ENCODE assay signal across 18 mouse cellular contexts in genomic region chr14:8134234-8134633, GRCm38 (mm10). TPM values are rescaled to one million over a fixed set of nuclear protein-coding genes. Genes with fewer than 3 reads are reported as not detected.
DNase-seq lines count a peak whose midpoint lies in the region; ATAC-seq and TF ChIP-seq lines count a peak whose summit lies in the region.
"Had no signal": no experiment of that assay in that cellular context is flagged by ENCODE, and none has a peak within 500 bp of the region (broad histone marks: within the 10 kb centered on the region; RNA-seq: fewer than 3 reads in every experiment).

No protein-coding gene starts in this region.

- 70% methylated on average over 2 of the region's 2 CpGs for WGBS in heart, embryonic 15.5 days
- WGBS in lung, embryonic 16.5 days = 86% methylated on average over 2 of the region's 2 CpGs
- 63% methylated on average over 2 of the region's 2 CpGs for WGBS in lung, adult 2 months
- WGBS in intestine, embryonic 15.5 days = 61% methylated on average over 2 of the region's 2 CpGs
- WGBS in small intestine, adult 2 months = 24% methylated on average over 2 of the region's 2 CpGs
- WGBS in stomach, postnatal 0 days = 72% methylated on average over 2 of the region's 2 CpGs

- H3K4me2 ChIP-seq in heart, embryonic 15.5 days = no peak overlapping the region
- no peak overlapping the region for H3K4me2 ChIP-seq in lung, embryonic 16.5 days (ENCODE audit: low read depth, low read length)
- H3K4me2 ChIP-seq in intestine, embryonic 15.5 days (replicated peaks) = no peak overlapping the region
- no peak overlapping the region for H3K4me2 ChIP-seq in stomach, postnatal 0 days (replicated peaks; ENCODE audit: low read depth)
- H3K4me2 ChIP-seq: hindbrain, embryonic 12.5 days; limb, embryonic 12.5 days; liver, embryonic 13.5 days had no signal

- H3K27ac ChIP-seq in heart, embryonic 15.5 days = peak overlapping the region; percentile 88
- H3K27ac ChIP-seq in lung, embryonic 16.5 days (ENCODE audit: low read length) = peak overlapping the region; percentile 0
- H3K27ac ChIP-seq in intestine, embryonic 15.5 days = peak overlapping the region; percentile 17; the same call in 1 of the 2 replicates
- peak overlapping the region; percentile 28 for H3K27ac ChIP-seq in small intestine, adult 2 months (ENCODE audit: insufficient read depth, low read depth, low read length)
- no peak overlapping the region for H3K27ac ChIP-seq in stomach, postnatal 0 days (replicated peaks)
- H3K27ac ChIP-seq: hindbrain, embryonic 12.5 days; limb, embryonic 12.5 days; liver, embryonic 13.5 days; midbrain, embryonic 10.5 days had no signal

- no peak for DNase-seq in heart, adult 9 months (ENCODE audit: low spot score in 2 of 2)
- DNase-seq in lung, adult 2 months = no peak
- no peak for DNase-seq in stomach, postnatal 0 days (ENCODE audit: low spot score)
- DNase-seq: cerebellum, adult 8-10 months; gastrocnemius, postnatal 10 days; heart, adult 18-20 months; kidney, adult 9 months; kidney, postnatal 4 days; liver, embryonic 13.5 days; right cerebral cortex, postnatal 4 days; thymus, adult 18-20 months had no signal

- H3K9ac ChIP-seq in heart, embryonic 15.5 days = no peak overlapping the region
- no peak overlapping the region for H3K9ac ChIP-seq in lung, embryonic 16.5 days (ENCODE audit: low read length)
- H3K9ac ChIP-seq in intestine, embryonic 15.5 days = no peak overlapping the region
- H3K9ac ChIP-seq in stomach, postnatal 0 days (ENCODE audit: low read length) = no peak overlapping the region
- H3K9ac ChIP-seq: hindbrain, embryonic 12.5 days; limb, embryonic 12.5 days; liver, embryonic 13.5 days had no signal

- TF ChIP-seq POLR2A in lung, adult 2 months (IDR thresholded peaks at IDR 0.05; ENCODE audit: borderline replicate concordance, extremely low read depth, low read depth, low read length) = no peak
- TF ChIP-seq POLR2A in small intestine, adult 2 months (IDR thresholded peaks at IDR 0.05; ENCODE audit: low read depth, low read length) = no peak

- H3K4me3 ChIP-seq in heart, embryonic 15.5 days = no peak overlapping the region
- no peak overlapping the region for H3K4me3 ChIP-seq in lung, embryonic 16.5 days (ENCODE audit: low read length)
- H3K4me3 ChIP-seq in lung, adult 2 months (replicated peaks; ENCODE audit: extremely low read depth, low read depth, low read length) = no peak overlapping the region
- no peak overlapping the region for H3K4me3 ChIP-seq in intestine, embryonic 15.5 days (replicated peaks)
- no peak overlapping the region for H3K4me3 ChIP-seq in small intestine, adult 2 months (ENCODE audit: low read depth, low read length)
- H3K4me3 ChIP-seq in stomach, postnatal 0 days (ENCODE audit: low read depth, low read length) = no peak overlapping the region
- H3K4me3 ChIP-seq: hindbrain, embryonic 12.5 days; limb, embryonic 12.5 days; liver, embryonic 13.5 days; midbrain, embryonic 10.5 days had no signal

- ATAC-seq in heart, embryonic 15.5 days (replicated peaks; ENCODE audit: insufficient number of reproducible peaks, insufficient read depth, low FRiP score, low read depth) = no peak
- ATAC-seq in lung, embryonic 16.5 days (ENCODE audit: low read depth) = no peak
- ATAC-seq in intestine, embryonic 15.5 days = peak; percentile 43
- no peak for ATAC-seq in stomach, postnatal 0 days (ENCODE audit: low FRiP score, low TSS enrichment)

- no peak for TF ChIP-seq CTCF in lung, adult 2 months (IDR thresholded peaks at IDR 0.05; ENCODE audit: insufficient read depth, low read length)
- no peak for TF ChIP-seq CTCF in small intestine, adult 2 months (IDR thresholded peaks at IDR 0.05; ENCODE audit: extremely low read depth, insufficient read length, insufficient replicate concordance, low read depth, low read length)
- no peak for TF ChIP-seq CTCF in stomach, postnatal 0 days (IDR thresholded peaks at IDR 0.05; ENCODE audit: low read depth)

- TF ChIP-seq EP300 in stomach, postnatal 0 days (optimal IDR thresholded peaks at IDR 0.05) = no peak

- no peaks in the 10 kb centered on the region for H3K9me3 ChIP-seq in heart, embryonic 15.5 days (replicated peaks)
- no peaks in the 10 kb centered on the region for H3K9me3 ChIP-seq in lung, embryonic 16.5 days (ENCODE audit: control insufficient read depth, low read length)
- H3K9me3 ChIP-seq in intestine, embryonic 15.5 days = no peaks in the 10 kb centered on the region
- no peaks in the 10 kb centered on the region for H3K9me3 ChIP-seq in stomach, postnatal 0 days (ENCODE audit: control insufficient read depth, low read length)
- H3K9me3 ChIP-seq: hindbrain, embryonic 12.5 days; limb, embryonic 12.5 days; liver, embryonic 13.5 days; midbrain, embryonic 10.5 days had no signal

- no peaks in the 10 kb centered on the region for H3K27me3 ChIP-seq in heart, embryonic 15.5 days
- no peaks in the 10 kb centered on the region for H3K27me3 ChIP-seq in lung, embryonic 16.5 days (ENCODE audit: control insufficient read depth, insufficient read depth, low read depth, low read length)
- no peaks in the 10 kb centered on the region for H3K27me3 ChIP-seq in intestine, embryonic 15.5 days (replicated peaks)
- H3K27me3 ChIP-seq in small intestine, adult 2 months (ENCODE audit: control insufficient read depth, insufficient read depth, low read length) = no peaks in the 10 kb centered on the region
- no peaks in the 10 kb centered on the region for H3K27me3 ChIP-seq in stomach, postnatal 0 days (ENCODE audit: control insufficient read depth, insufficient read depth, low read length)
- H3K27me3 ChIP-seq: hindbrain, embryonic 12.5 days; limb, embryonic 12.5 days; liver, embryonic 13.5 days had no signal

- peaks cover 11% of the 10 kb centered on the region for H3K4me1 ChIP-seq in heart, embryonic 15.5 days (replicated peaks)
- peaks cover 6% of the 10 kb centered on the region; the same call in 1 of the 2 replicates for H3K4me1 ChIP-seq in lung, embryonic 16.5 days (replicated peaks; ENCODE audit: control insufficient read depth, insufficient read depth, low read length)
- peaks cover 8% of the 10 kb centered on the region; the same call in 1 of the 2 replicates for H3K4me1 ChIP-seq in lung, adult 2 months (ENCODE audit: control insufficient read depth, insufficient read depth, low read length)
- H3K4me1 ChIP-seq in intestine, embryonic 15.5 days (replicated peaks) = no peaks in the 10 kb centered on the region
- H3K4me1 ChIP-seq in small intestine, adult 2 months (ENCODE audit: control insufficient read depth, insufficient read depth, insufficient read length, low read length) = peaks cover 5% of the 10 kb centered on the region
- no peaks in the 10 kb centered on the region for H3K4me1 ChIP-seq in stomach, postnatal 0 days (replicated peaks; ENCODE audit: control insufficient read depth, insufficient read depth)
- H3K4me1 ChIP-seq: hindbrain, embryonic 12.5 days had no signal

- H3K36me3 ChIP-seq in heart, embryonic 15.5 days = peaks cover 17% of the 10 kb centered on the region
- H3K36me3 ChIP-seq in lung, embryonic 16.5 days (ENCODE audit: control insufficient read depth, insufficient read depth, low read length) = peaks cover 7% of the 10 kb centered on the region; the same call in 1 of the 2 replicates
- H3K36me3 ChIP-seq in intestine, embryonic 15.5 days = 0 out of 2 replicates have a peak, but pooled peaks cover 4% of the 10 kb centered on the region
- peaks cover 30% of the 10 kb centered on the region for H3K36me3 ChIP-seq in small intestine, adult 2 months (ENCODE audit: control insufficient read depth, insufficient read depth, low read length)
- H3K36me3 ChIP-seq in stomach, postnatal 0 days (ENCODE audit: control insufficient read depth, insufficient read depth, low read length) = 0 out of 2 replicates have a peak, but pooled peaks cover 3% of the 10 kb centered on the region
- H3K36me3 ChIP-seq: midbrain, embryonic 10.5 days had no signal

RNA-seq across cellular contexts. Expression of gene Pxk, which starts 36.2 kb away (rescaled TPM):
- polyA plus RNA-seq in heart, embryonic 15.5 days (2015; fragmentation: Nextera tagmentation; extraction: Ambion mirVana) = 30.0 and 32.1 TPM in 2 replicates
- polyA plus RNA-seq in lung, embryonic 16.5 days (2015; fragmentation: Nextera tagmentation; extraction: Ambion mirVana) = 41.5 and 42.7 TPM in 2 replicates
- 25.5 and 28.3 TPM in 2 replicates for polyA plus RNA-seq in lung, adult 2 months (2012; rRNA removed)
- 35.2 and 36.3 TPM in 2 replicates for polyA plus RNA-seq in intestine, embryonic 15.5 days (2015; fragmentation: Nextera tagmentation; extraction: Ambion mirVana)
- polyA plus RNA-seq in small intestine, adult 2 months (2012; rRNA removed) = 11.8 and 40.6 TPM in 2 replicates
- polyA plus RNA-seq in stomach, postnatal 0 days (2015; fragmentation: Nextera tagmentation; extraction: Ambion mirVana) = 29.4 TPM in 2 replicates

RNA-seq across cellular contexts. Expression of gene Pdhb, which starts 38.6 kb away (rescaled TPM):
- polyA plus RNA-seq in heart, embryonic 15.5 days (2015; fragmentation: Nextera tagmentation; extraction: Ambion mirVana) = 520 and 606 TPM in 2 replicates
- 178 and 188 TPM in 2 replicates for polyA plus RNA-seq in lung, embryonic 16.5 days (2015; fragmentation: Nextera tagmentation; extraction: Ambion mirVana)
- 30.3 and 53.1 TPM in 2 replicates for polyA plus RNA-seq in lung, adult 2 months (2012; rRNA removed)
- polyA plus RNA-seq in intestine, embryonic 15.5 days (2015; fragmentation: Nextera tagmentation; extraction: Ambion mirVana) = 197 and 198 TPM in 2 replicates
- polyA plus RNA-seq in small intestine, adult 2 months (2012; rRNA removed) = 15.7 and 19.8 TPM in 2 replicates
- 142 and 144 TPM in 2 replicates for polyA plus RNA-seq in stomach, postnatal 0 days (2015; fragmentation: Nextera tagmentation; extraction: Ambion mirVana)

RNA-seq across cellular contexts. Expression of gene Rpp14, which starts 54.1 kb away (rescaled TPM):
- 39.3 and 40.3 TPM in 2 replicates for polyA plus RNA-seq in heart, embryonic 15.5 days (2015; fragmentation: Nextera tagmentation; extraction: Ambion mirVana)
- polyA plus RNA-seq in lung, embryonic 16.5 days (2015; fragmentation: Nextera tagmentation; extraction: Ambion mirVana) = 44.5 and 47.6 TPM in 2 replicates
- polyA plus RNA-seq in lung, adult 2 months (2012; rRNA removed) = 6.1 and 8.2 TPM in 2 replicates
- 52.1 and 53.7 TPM in 2 replicates for polyA plus RNA-seq in intestine, embryonic 15.5 days (2015; fragmentation: Nextera tagmentation; extraction: Ambion mirVana)
- 1.3 and 1.4 TPM in 2 replicates for polyA plus RNA-seq in small intestine, adult 2 months (2012; rRNA removed)
- polyA plus RNA-seq in stomach, postnatal 0 days (2015; fragmentation: Nextera tagmentation; extraction: Ambion mirVana) = 32.6 and 35.0 TPM in 2 replicates
